Mouse (Mus musculus): ENCODE measurements around the gene Sorcs3.

Sorcs3 gene

DNA sequence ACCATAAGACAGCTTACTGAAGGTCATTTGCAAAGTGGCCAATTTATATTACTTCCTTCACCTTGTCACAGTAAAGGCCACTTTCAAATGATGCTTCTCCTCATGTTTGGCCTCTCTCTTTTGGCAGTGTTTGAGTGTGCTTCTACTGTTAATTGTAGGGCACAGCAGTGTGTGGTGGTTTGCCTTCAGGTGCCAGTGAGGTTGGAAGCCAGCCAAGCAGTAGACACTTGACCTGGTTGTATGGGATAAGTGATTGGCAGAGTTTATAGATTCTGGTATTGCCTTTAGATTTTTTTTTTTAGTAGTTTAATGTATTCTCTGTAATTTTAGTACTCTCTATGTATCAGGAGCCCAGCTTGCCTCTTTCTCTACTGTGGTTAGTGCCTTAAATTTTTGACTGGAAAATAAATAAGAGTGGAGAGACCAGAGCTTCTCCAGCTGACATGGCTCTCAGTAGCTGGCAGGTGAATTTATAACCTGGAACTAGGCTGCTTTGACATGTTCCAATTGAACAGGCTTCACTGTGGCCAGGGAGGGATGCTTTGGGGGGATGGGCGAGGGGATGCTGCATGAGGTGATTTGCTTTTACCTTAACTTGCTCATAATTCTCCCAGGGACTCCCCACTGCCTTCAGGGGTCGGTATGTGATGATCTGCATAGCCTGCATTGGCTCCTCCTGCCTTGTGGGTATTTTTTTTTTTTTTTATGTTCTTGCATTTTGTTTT, 298.2 kb downstream of the Sorcs3 start:
- in situ Hi-C loops (cut with MboI, MseI), result no loop called here

DNA sequence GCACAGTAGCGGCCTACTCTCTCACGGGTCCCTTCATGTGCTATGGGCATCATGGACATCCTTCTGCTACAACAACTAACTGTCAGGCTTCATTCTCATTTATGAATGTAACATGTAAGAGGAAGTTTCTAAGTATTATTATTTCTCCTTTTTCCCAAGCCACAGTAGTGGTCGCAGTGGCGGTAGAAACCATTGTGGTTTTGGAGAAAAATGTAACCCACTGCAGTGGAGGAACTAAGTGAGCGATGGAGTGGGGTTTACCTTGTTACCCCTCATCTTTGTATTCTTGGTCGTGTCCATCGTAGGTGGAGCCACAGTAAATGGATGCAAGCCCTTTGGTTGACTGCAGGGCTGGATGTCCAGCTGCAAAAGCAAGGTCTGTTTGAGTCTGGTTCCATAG, 318.0 kb downstream of the Sorcs3 start:
- in situ Hi-C loops (cut with MboI, MseI), result no loop called here

DNA sequence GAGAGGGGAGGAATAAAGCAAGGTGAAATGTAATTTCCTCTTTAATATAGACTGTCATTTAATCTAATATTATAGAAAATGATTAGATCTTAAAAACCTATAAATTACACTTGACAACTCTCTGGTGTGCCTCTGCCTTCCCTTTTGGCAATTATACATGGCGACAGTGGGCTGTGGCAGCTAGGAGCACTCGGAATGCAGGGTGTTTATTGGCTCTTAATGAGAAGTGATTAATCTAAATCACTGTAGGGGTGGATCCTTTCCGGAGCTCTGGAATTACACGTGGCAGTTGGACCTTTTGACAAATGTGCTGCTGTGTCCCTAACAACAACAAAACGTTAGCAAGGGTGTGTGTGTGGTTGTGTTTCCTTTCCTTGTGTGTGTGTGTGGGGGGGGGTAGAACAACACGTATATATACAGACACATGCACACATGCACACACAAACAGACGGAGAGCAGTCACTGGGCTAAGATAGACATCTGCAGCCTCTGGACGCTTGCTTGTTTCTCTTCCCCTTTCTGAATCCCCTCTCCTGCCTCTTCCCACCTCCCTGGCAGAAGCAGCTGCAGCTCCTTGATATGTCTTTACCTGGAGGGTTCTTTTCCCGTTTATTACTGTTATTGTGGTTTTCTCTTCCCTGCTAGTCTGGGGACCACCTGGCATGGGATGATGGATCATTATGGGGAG, 318.8 kb downstream of the Sorcs3 start:
- in situ Hi-C loops (cut with MboI, MseI), result no loop called here

DNA sequence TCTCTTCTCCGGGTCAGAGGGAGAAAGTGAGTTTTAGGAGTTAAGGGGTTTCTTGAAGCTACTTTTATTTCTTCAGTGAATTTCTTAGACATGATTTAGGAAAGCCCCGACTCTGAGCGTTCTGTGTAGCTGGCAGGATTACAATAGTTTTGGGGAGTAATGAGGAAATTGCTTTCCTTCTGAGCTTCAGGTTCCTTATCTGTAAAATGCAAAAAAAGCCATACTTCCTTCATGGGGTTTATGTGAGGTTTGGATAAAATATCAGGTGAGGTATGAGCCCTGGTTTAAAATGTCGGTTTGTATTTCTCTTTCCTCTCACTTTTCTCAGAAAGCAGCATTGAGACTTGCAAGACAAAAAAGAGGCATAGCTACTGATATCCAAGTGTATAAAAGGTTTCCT, 327.8 kb downstream of the Sorcs3 start:
- in situ Hi-C loops (cut with MboI, MseI), result no loop called here

DNA sequence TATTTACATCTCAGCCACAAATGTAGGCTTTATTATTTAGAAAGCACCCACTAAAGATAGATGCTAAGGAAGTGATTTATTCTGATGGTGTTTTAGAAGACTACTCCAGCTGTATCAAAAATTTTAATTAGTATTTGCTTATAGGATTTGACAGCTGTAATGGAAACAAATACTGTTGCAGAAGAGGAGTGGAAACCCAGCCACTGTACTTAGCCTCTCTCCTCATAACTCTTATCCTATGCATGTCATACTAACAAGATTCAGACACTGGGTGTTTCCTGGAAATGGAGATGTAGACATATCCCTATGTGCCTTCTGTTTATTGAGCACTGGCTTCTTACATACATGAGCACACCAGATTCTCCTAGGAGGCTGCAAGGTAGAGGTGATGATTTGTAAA, 338.5 kb downstream of the Sorcs3 start:
- in situ Hi-C loops (cut with MboI, MseI), result no loop called here

DNA sequence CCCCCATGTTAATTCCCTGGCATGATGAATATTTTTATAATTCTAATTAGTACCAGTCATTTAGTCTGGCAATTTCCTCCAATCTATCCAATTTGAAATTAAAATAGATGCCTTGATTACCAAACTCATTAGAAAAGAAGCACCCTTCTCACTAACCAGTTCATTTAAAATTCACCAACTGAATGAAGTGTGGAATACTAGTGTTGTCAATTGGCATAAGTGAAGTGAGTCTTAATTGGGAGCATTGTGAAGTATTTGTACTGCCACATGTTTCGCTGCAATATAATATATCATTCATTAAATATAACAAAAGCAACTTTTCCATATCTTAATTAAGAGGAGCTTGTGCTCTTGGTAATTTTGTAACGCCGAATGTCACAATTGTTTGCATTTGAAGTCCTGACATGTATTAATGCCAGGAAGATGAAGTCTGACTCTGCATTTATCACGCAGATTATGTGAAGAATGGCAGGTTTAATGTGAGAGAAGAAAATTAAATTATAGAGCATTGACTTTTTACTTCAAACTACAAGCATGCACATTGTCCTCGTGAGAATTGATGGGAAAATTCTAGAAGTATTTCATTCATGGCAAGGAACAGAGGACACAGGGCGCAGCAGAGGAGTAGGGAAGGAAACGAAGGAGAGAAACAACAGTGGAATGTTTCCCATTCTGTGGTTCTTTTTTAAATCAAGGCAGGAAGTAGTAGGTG, 339.8 kb downstream of the Sorcs3 start:
- in situ Hi-C loops (cut with MboI, MseI), result no loop called here

DNA sequence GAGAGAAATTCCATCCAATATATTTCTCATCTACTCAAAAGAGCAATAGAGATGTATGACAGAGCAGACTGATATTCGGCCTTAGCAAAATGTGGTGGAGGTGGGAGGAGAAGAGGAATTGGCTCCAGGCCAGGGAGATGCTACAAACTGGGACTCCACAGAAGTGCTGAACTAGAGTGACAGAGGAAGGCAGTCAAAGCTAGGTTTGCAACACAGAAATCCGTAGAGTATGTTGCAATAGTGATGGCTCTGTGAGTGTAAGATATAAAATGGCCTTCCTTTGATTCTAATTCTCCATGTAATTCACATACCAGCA, 340.3 kb downstream of the Sorcs3 start:
- in situ Hi-C loops (cut with MboI, MseI), result no loop called here

DNA sequence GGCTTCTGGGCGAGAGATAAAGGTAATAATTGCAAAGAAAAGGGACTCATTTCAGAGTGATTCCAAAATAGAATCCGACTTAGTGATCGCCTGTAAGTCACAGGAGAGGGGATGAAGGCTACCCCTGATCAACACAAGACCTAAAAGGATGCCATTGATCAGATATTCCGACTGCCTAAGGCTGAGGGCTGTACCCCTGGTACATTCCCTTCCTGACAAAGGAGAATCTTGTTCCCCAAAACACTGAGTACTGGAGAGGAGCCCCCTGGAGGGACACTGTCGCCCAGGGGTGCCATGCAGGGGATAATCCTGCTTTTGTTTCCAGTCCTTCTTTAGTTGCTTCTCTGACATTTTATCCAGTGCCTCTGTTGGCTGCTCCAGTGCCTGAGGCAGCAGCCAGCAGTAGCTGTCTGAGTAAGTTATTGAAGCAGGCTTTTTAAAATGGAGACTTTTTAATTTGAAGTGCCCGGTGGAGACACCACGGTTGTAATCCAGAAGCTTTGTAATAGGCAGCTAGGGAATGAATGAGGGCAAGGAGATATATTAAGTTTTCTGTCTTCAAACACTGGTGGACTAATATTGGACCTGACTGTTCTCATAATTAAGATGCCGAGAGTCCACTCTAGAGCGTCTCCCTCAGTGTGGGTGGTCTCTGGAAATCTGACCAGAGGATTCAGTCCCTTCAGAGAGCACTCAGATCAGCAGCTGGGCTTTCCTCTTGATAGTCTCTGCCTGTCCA, 342.5 kb downstream of the Sorcs3 start:
- in situ Hi-C loops (cut with MboI, MseI), result no loop called here

DNA sequence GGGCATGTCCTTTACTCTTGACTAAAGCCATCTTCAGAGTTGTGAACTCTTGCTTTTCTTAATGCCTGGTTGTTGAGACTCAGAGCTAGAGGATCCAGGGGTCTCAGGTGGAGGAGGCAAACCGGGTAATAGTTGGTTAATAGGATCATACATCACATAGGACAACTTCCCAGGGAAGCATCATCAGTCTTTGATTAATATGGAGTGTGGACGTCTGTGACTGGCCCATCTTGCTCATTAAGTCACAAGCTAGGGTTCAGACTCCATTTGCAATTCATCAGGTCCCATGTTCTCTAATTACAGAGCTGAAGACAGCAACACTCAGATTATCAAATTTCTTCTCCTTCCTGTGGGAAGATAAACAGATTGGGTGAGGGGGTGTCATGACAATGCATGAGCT, 353.6 kb downstream of the Sorcs3 start:
- in situ Hi-C loops (cut with MboI, MseI), result loop anchor here (10.0 kb wide), 1 partner anchor 1005 kb away; no protein-coding TSS in a partner anchor

DNA sequence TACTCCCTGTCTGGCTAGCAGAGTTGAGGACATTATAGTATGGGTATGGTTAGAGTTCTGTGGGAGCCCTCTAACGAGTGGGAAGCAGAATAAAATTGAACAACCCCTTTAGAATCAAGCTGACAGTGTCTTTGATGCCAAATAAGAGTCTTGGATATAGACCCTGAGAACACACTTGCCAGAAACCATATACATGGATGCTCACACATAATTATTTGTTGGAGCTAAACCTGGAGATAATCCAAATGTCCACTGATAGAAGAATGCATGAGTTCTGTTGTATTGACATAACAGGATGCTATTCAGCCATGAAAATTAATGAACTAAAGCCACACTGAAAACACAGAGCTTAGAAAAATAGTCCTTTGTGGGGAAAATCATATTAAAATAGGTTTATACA, 369.9 kb downstream of the Sorcs3 start:
- in situ Hi-C loops (cut with MboI, MseI), result no loop called here

DNA sequence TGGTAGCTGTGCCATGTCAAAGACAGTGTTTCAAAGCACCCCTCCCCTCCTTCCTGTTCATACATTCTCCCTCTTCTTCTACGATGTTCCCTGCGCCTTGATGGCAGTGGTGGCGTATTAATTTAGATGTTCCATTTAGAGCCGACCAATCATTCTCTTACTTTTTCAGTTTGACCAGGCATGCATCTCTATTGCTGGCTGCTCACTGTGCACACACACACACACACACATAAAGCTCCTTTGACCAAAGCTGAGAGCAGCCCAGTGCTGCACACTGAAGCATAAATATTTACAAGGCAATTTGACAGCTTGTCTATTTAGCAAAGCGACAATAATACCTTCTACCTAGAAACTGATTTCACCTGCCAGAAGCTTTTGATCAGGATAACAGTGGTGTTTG, 371.3 kb downstream of the Sorcs3 start:
- in situ Hi-C loops (cut with MboI, MseI), result no loop called here

DNA sequence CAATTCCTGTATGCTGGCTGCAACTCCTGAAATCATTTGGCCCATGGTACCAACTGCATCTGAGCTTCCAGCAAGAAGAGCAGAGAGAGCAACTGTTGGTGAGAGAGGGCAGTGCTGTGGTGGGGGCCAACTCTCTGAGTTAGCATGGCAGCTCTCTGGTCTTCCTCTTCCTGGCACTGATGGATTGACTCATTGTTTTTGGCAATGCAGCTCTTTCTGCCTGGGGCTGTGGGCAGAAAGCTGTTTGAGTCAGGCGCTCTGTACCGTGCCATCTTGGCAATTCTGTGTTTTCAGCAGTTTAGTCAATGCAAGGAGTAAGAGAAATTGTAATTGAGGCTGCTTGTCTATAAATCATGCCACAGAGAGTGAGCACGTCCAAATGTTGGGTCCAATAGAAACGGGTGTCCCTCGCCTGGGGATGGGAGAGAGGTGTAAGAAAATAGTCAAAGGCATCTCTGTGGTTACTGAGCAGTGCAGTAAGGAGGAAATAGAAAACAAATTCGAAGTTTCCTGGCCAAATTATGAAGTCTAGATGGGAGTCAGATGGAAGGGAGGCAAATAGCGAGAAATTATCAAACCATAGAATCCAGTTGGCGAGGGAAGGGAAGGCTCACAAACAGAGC, 379.2 kb downstream of the Sorcs3 start:
- in situ Hi-C loops (cut with MboI, MseI), result no loop called here

DNA sequence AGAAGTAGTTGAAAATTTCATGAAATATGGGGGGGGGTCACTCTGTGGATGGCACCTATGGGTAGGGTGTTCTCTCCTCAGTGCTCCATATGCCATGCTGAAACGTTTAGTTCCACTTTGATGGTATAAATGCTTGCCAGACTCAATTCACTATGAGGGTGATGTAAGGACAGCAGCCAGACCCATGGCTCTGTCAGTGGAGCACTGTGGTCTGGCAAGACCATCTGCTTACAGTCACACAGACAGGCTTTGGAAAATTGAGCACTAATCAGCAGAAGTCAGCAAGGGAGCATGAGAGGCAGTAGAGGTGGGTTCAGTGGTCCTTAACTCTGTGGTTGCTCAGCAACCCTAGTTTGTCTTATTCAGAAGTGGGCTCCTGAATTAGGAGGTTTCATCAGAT, 411.1 kb downstream of the Sorcs3 start:
- in situ Hi-C loops (cut with MboI, MseI), result no loop called here

DNA sequence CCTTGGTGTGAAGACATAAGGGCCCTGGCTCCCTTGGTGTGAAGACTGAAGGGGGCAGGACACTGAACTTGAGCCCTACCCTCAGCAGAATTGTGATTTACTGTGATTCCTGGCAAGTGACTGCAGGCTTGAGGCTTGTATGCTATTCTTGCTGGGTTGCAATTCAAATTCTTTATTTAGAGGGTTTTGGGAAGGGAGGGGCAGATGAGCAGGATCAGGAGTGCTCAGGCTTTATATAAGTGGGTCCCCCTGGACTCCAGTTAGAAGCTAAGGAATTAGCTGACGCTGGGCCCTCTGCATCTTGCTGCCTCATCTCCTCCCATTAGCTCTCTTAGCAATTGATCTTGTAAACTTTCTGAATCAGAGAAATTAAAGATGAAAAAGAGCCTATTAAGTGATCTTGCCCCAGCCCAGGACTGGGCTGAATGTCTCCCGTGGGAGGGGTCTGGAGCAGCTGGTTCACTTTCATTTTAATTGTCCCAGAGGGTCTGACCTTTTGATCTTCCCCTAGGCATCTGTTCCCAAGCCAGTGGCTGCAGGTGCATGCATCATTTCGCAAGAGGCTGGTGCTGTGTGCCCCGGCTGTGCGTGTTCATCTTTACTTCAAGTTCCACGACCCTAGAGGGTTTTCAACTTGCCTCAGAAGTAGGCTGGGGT, 425.0 kb downstream of the Sorcs3 start:
- in situ Hi-C loops (cut with MboI, MseI), result no loop called here

DNA sequence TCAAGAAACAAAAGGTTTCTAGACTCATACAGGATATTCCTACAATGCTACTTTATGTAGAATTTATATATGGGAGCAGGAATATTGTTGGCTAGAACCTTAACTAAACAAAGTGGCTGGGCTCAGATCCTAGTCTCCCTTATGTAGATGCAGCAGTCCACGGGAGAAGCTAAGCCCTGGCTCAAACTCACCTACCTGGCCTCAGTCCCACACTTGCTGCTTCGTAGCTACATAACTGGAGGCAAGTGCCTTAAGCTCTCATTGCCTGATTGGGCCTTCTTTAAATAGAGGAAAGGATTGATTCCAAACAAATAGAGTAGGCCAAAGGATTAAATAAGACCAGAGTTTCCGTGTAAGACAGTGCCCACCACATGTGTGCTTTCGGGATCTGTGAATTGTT, 436.7 kb downstream of the Sorcs3 start:
- in situ Hi-C loops (cut with MboI, MseI), result no loop called here

DNA sequence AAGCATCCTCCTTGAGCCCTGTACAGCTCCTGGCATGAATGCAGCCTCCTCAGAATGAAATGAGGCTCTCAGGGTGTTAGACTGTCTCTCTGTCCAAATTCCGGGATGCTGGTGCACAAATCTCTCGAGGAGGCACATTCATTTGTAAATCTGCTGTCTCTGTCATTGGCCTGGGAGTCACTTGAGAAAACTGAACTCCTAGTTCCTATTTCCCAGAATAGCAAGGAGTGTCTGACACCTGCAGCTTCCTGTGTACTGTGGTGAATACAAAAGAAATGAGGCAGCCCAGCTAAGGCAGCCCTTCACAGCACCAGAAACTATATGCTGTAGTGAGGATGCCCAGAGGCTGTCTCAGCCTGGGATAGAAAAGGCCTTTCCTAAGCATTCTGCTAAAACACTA, 444.1 kb downstream of the Sorcs3 start:
- in situ Hi-C loops (cut with MboI, MseI), result no loop called here

DNA sequence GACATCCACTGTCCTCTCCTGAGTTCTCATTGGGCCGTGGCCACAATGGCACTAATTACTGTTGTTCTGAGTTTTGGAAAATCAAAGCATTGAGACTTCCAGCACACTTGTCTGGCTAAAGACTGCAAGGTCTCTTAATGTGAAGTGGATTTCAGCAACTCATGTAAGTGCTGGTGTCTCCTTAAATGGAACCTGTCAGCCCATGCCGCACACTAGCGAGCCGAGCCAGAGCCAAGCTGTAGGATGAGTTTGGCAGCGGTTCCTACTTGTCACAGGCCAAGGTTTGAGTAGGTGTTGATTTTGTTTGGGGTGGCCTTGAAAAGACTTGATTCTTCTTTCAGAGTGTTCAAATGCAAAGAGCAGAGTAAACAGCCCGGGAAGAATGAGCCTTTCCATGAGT, 445.8 kb downstream of the Sorcs3 start:
- in situ Hi-C loops (cut with MboI, MseI), result no loop called here

DNA sequence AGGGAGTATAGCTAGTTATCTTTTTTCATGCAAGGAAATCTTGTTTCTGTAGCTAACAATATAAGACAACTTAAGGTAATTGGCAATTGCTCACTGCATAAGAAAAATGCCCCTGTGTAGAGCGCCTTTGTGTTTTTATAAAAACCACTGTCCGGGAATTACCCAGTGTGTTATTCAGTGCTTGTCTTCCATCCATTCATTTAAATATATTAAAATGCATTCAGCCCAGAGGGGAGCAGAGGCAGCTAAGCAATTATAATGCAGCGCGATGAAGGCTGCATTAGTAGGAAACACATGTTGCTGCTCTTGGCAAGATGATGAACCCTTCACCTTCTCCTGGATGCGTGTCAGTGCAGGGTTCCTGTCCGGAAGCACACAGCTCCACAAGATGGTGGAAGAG, 454.4 kb downstream of the Sorcs3 start:
- in situ Hi-C loops (cut with MboI, MseI), result no loop called here

DNA sequence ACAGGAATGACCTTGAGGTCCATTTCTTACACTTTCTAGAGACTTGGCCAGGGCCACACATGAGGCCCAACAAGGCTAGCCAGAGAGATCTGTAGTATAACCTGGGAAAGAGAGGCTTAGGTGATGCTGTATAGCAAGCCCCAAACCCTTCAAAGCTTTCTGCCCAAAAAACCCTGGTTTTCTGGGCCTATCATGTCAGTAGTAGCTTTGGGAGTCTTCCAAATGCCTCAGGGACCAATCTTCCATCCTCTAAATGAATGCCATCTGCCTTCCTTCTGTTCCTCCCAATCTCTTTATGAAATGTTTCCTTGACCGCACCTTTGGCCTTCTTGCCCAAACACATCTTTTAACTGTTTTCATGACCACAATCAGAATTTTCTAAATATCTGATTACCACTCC, 474.1 kb downstream of the Sorcs3 start:
- in situ Hi-C loops (cut with MboI, MseI), result no loop called here

DNA sequence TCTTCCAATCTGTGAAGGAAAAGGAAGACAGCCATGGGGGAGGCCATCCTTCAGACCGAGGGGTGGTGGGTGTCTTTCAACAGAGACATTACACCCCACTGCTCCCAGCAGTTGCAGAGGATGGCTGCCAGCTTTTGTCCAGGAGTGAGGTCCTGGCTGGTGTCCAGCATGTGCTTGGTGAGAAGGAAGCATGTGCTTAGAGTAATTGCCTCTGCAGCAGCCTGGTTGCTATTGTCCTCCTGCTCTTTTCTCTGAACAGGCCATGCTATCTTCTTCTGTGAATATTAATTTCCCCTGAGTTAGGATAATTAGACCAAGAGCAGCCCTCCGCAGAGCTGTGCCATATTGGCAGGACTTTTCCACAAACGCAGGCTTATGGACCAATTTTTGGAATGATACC, 476.7 kb downstream of the Sorcs3 start:
- in situ Hi-C loops (cut with MboI, MseI), result no loop called here

DNA sequence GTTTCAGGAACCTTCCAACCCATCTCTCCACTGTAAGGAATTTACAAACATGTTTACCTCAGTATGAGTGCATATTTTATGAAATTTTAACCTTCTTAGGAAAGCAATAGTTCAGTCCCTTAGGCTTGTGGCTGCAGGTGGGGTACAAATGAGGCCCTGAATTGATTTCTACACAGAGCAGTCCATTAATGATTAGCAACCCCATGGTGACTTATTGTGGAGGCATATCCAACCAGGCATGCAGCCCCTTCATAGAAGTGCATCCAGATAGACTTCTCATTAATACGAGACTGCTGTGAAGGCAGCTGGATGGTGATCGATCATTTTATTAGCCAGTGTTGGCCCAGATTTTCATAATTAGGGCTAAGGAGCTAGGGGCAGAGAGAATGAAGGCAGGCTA, 480.5 kb downstream of the Sorcs3 start:
- in situ Hi-C loops (cut with MboI, MseI), result no loop called here
